Mouse (Mus musculus): ENCODE measurements at regions not wholly inside any gene's neighbourhood (a gene's known extent, or its start where the extent isn't known, plus 50 kb on each side); places are given as distances from the start of the nearest gene placed in this dataset.

GRCm38 (mm10) chr1:142985516-142985915 is 654.9 kb upstream of the B3galt2 start:
- no peak for TF ChIP-seq CTCF (IDR thresholded peaks at IDR 0.05; ENCODE audit: borderline replicate concordance, extremely low read depth, insufficient read depth, insufficient read length)
- no peak for TF ChIP-seq POLR2A (IDR thresholded peaks at IDR 0.05; ENCODE audit: borderline replicate concordance, extremely low read depth, insufficient read depth, insufficient read length, poor library complexity, severe bottlenecking)
